Mouse (Mus musculus) brain, embryonic 14.5 days (tissue): ENCODE measurements around the gene Gng7.

Experiments used
- CTCF ChIP-seq: fragments of 200-500 bp; IDR thresholded peaks from 2 replicates; pipeline ENCODE4 v1.5.1; 2012; ENCODE audit warnings: inconsistent platforms, mild to moderate bottlenecking, moderate library complexity, borderline replicate concordance; ENCODE audit not compliant: insufficient read depth, insufficient read length; ENCODE audit errors: extremely low read depth
- POLR2A ChIP-seq: fragments of 200-500 bp; IDR thresholded peaks from 2 replicates; pipeline ENCODE4 v1.6.1; 2012; ENCODE audit warnings: mild to moderate bottlenecking, inconsistent platforms, borderline replicate concordance; ENCODE audit not compliant: poor library complexity, insufficient read depth, insufficient read length, severe bottlenecking; ENCODE audit errors: extremely low read depth

GRCm38 (mm10) chr10:80933421-80933979 is 81.2 kb downstream of the Gng7 start:
- TF ChIP-seq CTCF = no peak
- no peak for TF ChIP-seq POLR2A
